Mouse (Mus musculus): ENCODE results near the gene Adgrv1. TPM values are rescaled to one million over a fixed set of nuclear protein-coding genes. Genes with fewer than 3 reads are reported as not detected.
"Not testable (repeated sequence)": the region's sequence is repeated elsewhere in the genome, so short reads cannot be mapped to it uniquely, and the experiment has no call there.

Adgrv1 gene
- polyA plus RNA-seq, 1 experiment from 2014 or later: 2.5 TPM

- Histone ChIP-seq H3K4me3 (ENCODE audit: low read depth, low read length) (peak within 1 kb of the TSS; percentile 77), H3K4me1 (ENCODE audit: insufficient read depth) (peaks cover 5% of the 10 kb centered on the region; the same call in 1 of the 2 replicates), H3K36me3 (ENCODE audit: insufficient read depth) (0 out of 2 replicates have a peak, but pooled peaks cover 3% of the 10 kb centered on the region), H3K9ac (peak within 1 kb of the TSS; percentile 81), H3K9me3 (ENCODE audit: low read depth, low read length) (no peaks in the 10 kb centered on the region), H3K27ac (ENCODE audit: low read depth) (peak within 1 kb of the TSS; percentile 90), H3K27me3 (ENCODE audit: insufficient read depth, low read length) (no peaks in the 10 kb centered on the region), H3K4me2 (peak within 1 kb of the TSS; percentile 81)
- DNase-seq (peak; percentile 96), ATAC-seq (ENCODE audit: insufficient read depth) (peak; percentile 99)
- WGBS: under 1% methylated on average over 73 of the region's 73 CpGs
- TF ChIP-seq CTCF (IDR thresholded peaks at IDR 0.05; ENCODE audit: low read depth): no peak
Observed at GRCm38 (mm10) chr13:81657351-81658052, 24.5 kb upstream of the Adgrv1 start, which contains the start of gene Lysmd3. Gene Lysmd3, plus strand, starts transcription at chr13:81657663.

GRCm38 (mm10) chr13:81657008-81657350, 24.0 kb upstream of the Adgrv1 start:
- Histone ChIP-seq H3K4me2 (peak overlapping the region; percentile 81), H3K27me3 (ENCODE audit: insufficient read depth, low read length) (no peaks in the 10 kb centered on the region), H3K36me3 (ENCODE audit: insufficient read depth) (0 out of 2 replicates have a peak, but pooled peaks cover 3% of the 10 kb centered on the region), H3K4me3 (ENCODE audit: low read depth, low read length) (peak overlapping the region; percentile 77), H3K9ac (peak overlapping the region; percentile 81), H3K9me3 (ENCODE audit: low read depth, low read length) (no peaks in the 10 kb centered on the region), H3K4me1 (ENCODE audit: insufficient read depth) (peaks cover 5% of the 10 kb centered on the region; the same call in 1 of the 2 replicates), H3K27ac (ENCODE audit: low read depth) (peak overlapping the region; percentile 90)
- no peak; the same call in 1 of the 2 replicates for ATAC-seq (ENCODE audit: insufficient read depth)
- no peak for DNase-seq
- TF ChIP-seq CTCF (IDR thresholded peaks at IDR 0.05; ENCODE audit: low read depth): no peak
- 20% methylated on average over 5 of the region's 5 CpGs for WGBS

GRCm38 (mm10) chr13:81656091-81656850, 23.3 kb upstream of the Adgrv1 start:
- H3K4me3 ChIP-seq (ENCODE audit: low read depth, low read length): no peak overlapping the region
- H3K4me2 ChIP-seq: peak overlapping the region; percentile 81
- no peaks in the 10 kb centered on the region for H3K9me3 ChIP-seq (ENCODE audit: low read depth, low read length)
- no peak for TF ChIP-seq CTCF (IDR thresholded peaks at IDR 0.05; ENCODE audit: low read depth)
- H3K27me3 ChIP-seq (ENCODE audit: insufficient read depth, low read length): no peaks in the 10 kb centered on the region
- no peak overlapping the region for H3K9ac ChIP-seq
- WGBS: 20% methylated on average over 14 of the region's 14 CpGs
- H3K36me3 ChIP-seq (ENCODE audit: insufficient read depth): 0 out of 2 replicates have a peak, but pooled peaks cover 3% of the 10 kb centered on the region
- peaks cover 5% of the 10 kb centered on the region; the same call in 1 of the 2 replicates for H3K4me1 ChIP-seq (ENCODE audit: insufficient read depth)
- ATAC-seq (ENCODE audit: insufficient read depth): no peak
- H3K27ac ChIP-seq (ENCODE audit: low read depth): peak overlapping the region; percentile 90
- peak; percentile 75 for DNase-seq

GRCm38 (mm10) chr13:81650382-81650781, 17.4 kb upstream of the Adgrv1 start:
- H3K4me2 ChIP-seq; ATAC-seq (ENCODE audit: insufficient read depth); H3K4me1 ChIP-seq (ENCODE audit: insufficient read depth); H3K36me3 ChIP-seq (ENCODE audit: insufficient read depth); H3K9me3 ChIP-seq (ENCODE audit: low read depth, low read length); H3K27me3 ChIP-seq (ENCODE audit: insufficient read depth, low read length); DNase-seq; H3K9ac ChIP-seq; H3K4me3 ChIP-seq (ENCODE audit: low read depth, low read length); H3K27ac ChIP-seq (ENCODE audit: low read depth): not testable (repeated sequence)
- 68% methylated on average over 5 of the region's 6 CpGs for WGBS

GRCm38 (mm10) chr13:81646348-81646747, 13.4 kb upstream of the Adgrv1 start:
- WGBS: 73% methylated on average over 6 of the region's 6 CpGs
- no peak for DNase-seq
- Histone ChIP-seq H3K4me3 (ENCODE audit: low read depth, low read length) (no peak overlapping the region), H3K9me3 (ENCODE audit: low read depth, low read length) (no peaks in the 10 kb centered on the region), H3K27ac (ENCODE audit: low read depth) (no peak overlapping the region), H3K27me3 (ENCODE audit: insufficient read depth, low read length) (no peaks in the 10 kb centered on the region), H3K9ac (no peak overlapping the region), H3K4me2 (no peak overlapping the region), H3K4me1 (ENCODE audit: insufficient read depth) (no peaks in the 10 kb centered on the region), H3K36me3 (ENCODE audit: insufficient read depth) (no peaks in the 10 kb centered on the region)
- ATAC-seq (ENCODE audit: insufficient read depth): no peak
- no peak for TF ChIP-seq CTCF (IDR thresholded peaks at IDR 0.05; ENCODE audit: low read depth)

GRCm38 (mm10) chr13:81644047-81644565, 11.2 kb upstream of the Adgrv1 start:
- no peak for TF ChIP-seq CTCF (IDR thresholded peaks at IDR 0.05; ENCODE audit: low read depth)
- Histone ChIP-seq H3K9ac (no peak overlapping the region), H3K36me3 (ENCODE audit: insufficient read depth) (no peaks in the 10 kb centered on the region), H3K27ac (ENCODE audit: low read depth) (no peak overlapping the region), H3K4me2 (no peak overlapping the region), H3K27me3 (ENCODE audit: insufficient read depth, low read length) (no peaks in the 10 kb centered on the region), H3K4me3 (ENCODE audit: low read depth, low read length) (no peak overlapping the region), H3K4me1 (ENCODE audit: insufficient read depth) (0 out of 2 replicates have a peak, but pooled peaks cover 5% of the 10 kb centered on the region), H3K9me3 (ENCODE audit: low read depth, low read length) (no peaks in the 10 kb centered on the region)
- no peak for DNase-seq
- ATAC-seq (ENCODE audit: insufficient read depth): no peak
- WGBS: 84% methylated on average over 11 of the region's 11 CpGs

All from lung, embryonic 14.5 days (tissue).